Mouse (Mus musculus): Measurements from ENCODE around the gene Bud13. TPM values are rescaled to one million over a fixed set of nuclear protein-coding genes. Genes with fewer than 3 reads are reported as not detected.

Bud13 gene
- total RNA-seq (2015; ENCODE audit: low replicate concordance) (0.63 and 1.9 TPM in 2 replicates), total RNA-seq (2017; ENCODE audit: low replicate concordance) (0.56 and 2.5 TPM in 2 replicates)

DNA sequence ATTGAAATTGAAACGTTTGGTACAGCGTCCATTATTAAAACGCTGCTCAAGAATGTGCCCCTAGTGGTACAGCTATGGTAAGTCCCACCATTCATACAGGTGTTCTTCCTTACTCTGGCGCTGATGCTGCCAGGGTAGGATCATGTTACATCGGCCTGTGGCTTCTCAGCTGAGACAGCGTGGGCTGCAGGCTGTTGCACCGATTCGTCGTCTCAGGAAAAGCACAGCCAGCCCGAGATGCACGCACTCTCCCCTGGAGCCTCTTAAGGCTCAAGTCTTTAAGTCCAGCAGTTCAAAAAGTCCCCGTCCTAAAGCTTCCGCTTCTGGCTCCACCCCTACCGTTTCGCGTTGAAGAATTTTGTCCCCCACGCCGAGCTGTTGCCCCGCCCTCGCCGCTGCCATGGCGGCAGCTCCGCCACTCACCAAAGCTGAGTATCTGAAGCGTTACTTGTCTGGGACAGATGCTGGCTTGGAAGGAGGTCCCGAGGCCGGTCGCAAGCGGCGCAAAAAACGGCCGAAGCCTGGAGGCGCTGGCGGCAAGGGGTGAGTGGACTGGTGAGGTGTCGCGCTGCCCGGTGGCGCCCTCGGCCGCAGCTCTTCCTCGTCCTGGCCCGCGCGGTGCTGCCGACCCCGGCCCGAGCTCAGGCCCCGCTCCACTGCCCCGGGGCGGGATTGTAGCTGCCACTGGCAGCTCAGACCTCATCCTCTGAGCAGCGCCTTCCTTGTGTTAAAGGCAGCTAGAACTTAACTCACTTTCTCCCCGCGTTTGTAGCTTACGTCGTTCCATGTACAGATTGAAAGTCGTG, at the start of gene Bud13:
Gene Bud13 (plus strand): TSS at position 378 of the 806 bp plus-strand sequence.
- ATAC-seq (replicated peaks; ENCODE audit: low FRiP score, poor library complexity, severe bottlenecking): peak; percentile 98

DNA sequence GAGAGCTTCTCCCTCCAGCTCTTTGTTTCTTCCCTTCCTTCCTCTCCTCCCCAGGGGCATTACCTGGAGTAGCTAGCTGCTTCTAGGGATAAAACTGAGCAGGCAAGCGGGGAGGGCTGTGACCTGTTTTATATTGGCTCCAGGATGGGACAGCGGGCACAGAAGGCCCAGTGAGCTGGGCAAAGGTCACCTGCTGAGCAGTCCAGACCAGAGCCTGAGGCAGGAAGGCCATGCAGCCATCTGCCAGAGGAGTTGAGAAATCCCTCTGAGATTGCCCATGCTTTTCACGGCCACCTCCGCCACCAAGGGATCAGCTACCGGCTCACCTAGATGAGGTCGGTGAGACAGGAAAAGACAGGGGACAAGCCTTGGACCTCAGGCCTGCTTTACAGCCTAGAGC, 47.6 kb upstream of the Bud13 start:
- ATAC-seq (replicated peaks; ENCODE audit: low FRiP score, poor library complexity, severe bottlenecking): no peak

DNA sequence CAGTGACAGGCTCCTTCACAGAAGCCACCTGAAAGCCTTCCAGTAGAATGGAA, 47.4 kb upstream of the Bud13 start, which contains the start of gene Apoc3:
Gene Apoc3 (minus strand): TSS at position 41 of the 53 bp plus-strand sequence.
- ATAC-seq (replicated peaks; ENCODE audit: low FRiP score, poor library complexity, severe bottlenecking): no peak

DNA sequence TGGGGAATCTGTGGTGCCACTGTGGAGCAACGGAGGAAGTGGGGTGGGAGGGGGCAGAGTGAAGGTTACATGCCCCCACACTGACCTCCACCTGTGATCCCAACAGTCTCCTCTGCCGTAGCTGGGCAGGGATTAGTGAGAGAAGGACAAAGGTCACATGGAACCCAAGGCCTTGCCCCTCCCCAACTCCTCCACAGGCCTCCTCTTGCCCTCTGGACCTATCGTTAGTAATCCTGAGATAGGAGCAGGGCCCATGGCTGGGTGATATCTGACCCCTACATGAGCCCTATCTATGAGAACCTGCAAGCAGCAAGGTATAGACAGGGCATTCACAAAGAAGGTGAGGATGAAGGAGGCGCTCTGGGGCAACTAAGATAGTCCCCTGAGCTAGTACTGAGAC, 47.2 kb upstream of the Bud13 start:
- no peak for ATAC-seq (replicated peaks; ENCODE audit: low FRiP score, poor library complexity, severe bottlenecking)

DNA sequence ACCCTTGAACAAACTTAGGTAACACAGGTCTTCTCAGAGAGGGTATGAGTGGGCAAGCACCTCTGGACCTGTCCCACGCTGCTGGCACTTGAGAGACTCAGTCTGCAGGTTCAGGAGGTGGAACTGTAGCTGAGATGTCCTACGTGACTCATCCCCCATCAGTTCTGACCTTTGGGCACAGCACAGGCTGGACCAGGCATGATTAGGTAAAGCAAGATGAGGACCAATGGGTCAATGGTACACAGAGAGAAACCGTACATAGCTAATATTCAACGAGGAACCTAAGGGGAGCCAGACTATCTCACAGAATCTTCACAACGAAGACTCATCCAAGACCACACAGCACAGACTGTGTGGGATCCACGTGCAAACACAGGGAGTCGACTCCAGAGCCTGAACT, 44.0 kb upstream of the Bud13 start:
- no peak for ATAC-seq (replicated peaks; ENCODE audit: low FRiP score, poor library complexity, severe bottlenecking)

DNA sequence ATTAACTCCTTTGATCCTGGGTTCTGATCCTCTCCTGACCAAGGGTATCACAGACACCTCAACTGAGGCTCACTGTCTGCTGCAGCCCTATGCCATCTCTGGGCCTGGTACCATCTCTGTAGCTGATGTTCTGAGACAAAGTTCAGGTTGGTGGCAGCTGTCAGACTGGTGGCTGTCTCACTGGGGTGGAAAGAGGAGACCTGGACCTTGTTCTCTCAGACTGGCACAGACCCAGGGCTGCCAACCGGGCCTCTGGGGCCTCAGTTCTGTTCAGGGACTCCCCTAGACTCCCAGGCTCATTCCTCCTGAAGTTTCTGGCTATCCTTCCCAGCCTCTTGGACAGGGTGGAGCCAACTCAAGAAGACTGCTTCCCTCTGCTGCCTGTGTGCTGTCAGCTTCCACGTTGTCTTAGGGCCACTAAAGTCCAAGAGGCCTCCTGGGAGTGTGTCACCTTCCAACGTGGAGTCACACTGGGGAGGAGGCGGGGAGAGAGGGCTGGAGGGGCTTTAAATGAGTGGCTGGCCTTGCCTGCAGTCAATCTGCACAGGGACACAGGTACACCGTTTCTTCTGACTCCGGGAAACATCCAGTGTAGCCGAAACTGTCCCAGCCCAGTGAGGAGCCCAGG, 42.2 kb upstream of the Bud13 start, which contains the start of gene Apoa4:
Gene Apoa4 (plus strand): TSS at position 171 of the 628 bp plus-strand sequence.
- no peak for ATAC-seq (replicated peaks; ENCODE audit: low FRiP score, poor library complexity, severe bottlenecking)

DNA sequence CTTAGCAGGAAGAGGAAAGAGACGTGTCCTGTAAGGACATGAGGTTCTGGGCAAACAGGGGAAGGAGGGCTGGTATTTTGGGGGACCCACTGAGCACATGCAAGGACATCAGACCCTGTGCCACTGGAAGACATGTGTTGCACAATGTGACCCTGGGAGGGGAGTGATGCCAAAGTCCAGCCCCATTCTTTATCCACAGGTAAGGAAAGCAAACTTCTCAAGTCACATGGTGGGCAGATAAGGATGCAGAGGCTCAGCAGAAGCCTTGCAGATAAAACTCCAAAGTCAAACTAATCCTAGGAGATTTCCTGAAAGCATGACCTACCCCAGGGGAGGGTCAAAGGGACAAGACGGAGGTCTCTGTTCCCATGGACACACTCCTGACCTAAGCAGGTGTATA, 41.0 kb upstream of the Bud13 start:
- no peak for ATAC-seq (replicated peaks; ENCODE audit: low FRiP score, poor library complexity, severe bottlenecking)

DNA sequence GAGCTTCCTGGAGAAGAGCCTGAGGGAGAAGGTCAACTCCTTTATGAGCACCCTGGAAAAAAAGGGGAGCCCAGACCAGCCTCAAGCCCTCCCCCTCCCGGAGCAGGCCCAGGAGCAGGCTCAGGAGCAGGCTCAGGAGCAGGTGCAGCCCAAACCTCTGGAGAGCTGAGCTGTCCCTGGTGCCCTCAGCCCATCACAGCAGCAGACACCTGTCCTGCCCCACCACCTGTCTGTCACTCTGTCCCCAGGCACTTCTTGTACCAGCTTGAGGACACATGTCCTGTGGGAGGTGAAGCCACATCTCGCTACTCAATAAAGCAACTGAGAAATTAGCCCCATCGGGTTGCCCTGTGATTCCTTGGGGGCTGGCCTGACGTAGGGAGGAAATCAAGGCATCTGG, 39.7 kb upstream of the Bud13 start:
- no peak for ATAC-seq (replicated peaks; ENCODE audit: low FRiP score, poor library complexity, severe bottlenecking)

DNA sequence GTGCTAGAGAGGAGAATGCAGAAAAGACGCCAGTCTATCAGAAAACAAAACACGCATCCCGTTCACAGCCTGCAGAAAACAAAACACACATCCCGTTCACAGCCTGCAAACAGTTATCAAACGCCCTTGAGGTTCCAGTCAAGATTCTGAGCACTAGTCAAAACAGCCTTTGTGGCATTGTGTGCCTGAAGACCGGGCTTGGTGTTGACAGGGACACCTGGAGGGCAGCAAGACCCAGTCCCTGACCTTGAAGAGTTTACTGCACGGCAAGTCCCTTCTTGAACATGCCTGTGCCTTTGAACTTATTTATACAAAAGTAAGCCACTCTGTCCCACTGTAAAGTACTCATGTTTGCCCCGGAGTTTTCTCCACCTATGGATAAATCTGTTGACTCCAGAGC, 39.2 kb upstream of the Bud13 start:
- no peak for ATAC-seq (replicated peaks; ENCODE audit: low FRiP score, poor library complexity, severe bottlenecking)

DNA sequence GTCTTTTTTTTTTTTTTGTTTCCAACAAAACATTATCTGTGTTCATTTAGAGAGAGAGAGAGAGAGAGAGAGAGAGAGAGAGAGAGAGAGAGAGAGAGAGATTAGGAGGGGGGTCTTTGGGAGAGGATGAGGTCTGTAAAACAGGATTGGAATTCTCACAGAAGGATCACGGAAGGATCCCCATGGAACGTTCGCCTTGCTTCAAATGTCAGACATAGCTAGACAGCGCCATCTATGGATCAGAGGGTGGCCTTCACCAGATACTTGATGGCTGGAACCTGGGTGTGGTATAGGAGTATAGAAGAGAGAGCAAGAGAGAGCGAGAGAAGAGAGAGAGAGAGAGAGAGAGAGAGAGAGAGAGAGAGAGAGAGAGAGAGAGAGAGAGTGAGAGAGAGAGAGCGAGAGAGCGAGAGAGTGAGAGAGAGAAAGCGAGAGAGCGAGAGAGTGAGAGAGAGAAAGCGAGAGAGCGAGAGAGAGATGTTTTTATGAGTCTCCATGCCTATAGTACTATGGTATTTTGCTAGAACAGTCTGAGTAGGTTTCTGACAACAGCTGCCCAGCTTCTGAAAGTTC, 36.0 kb upstream of the Bud13 start:
- no peak for ATAC-seq (replicated peaks; ENCODE audit: low FRiP score, poor library complexity, severe bottlenecking)

DNA sequence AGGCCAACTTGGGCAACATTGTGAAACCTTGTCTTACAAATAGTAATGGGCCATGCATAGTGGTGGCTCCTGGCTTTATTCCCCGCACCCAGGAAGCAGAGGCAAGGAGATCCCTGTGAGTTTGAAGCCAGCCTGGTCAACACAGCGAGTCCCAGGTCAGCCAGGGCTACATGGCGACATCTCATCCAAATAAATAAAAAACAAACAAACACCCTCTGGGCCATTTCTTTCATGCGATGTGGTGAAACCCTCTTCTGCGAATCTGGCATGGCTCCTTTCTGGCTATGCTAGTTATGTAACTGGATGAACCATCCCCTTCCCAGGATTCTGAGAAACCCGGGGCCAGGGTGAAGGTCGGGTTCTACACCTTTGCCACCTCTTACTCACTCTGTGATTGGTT, 26.6 kb upstream of the Bud13 start:
- ATAC-seq (replicated peaks; ENCODE audit: low FRiP score, poor library complexity, severe bottlenecking): no peak

DNA sequence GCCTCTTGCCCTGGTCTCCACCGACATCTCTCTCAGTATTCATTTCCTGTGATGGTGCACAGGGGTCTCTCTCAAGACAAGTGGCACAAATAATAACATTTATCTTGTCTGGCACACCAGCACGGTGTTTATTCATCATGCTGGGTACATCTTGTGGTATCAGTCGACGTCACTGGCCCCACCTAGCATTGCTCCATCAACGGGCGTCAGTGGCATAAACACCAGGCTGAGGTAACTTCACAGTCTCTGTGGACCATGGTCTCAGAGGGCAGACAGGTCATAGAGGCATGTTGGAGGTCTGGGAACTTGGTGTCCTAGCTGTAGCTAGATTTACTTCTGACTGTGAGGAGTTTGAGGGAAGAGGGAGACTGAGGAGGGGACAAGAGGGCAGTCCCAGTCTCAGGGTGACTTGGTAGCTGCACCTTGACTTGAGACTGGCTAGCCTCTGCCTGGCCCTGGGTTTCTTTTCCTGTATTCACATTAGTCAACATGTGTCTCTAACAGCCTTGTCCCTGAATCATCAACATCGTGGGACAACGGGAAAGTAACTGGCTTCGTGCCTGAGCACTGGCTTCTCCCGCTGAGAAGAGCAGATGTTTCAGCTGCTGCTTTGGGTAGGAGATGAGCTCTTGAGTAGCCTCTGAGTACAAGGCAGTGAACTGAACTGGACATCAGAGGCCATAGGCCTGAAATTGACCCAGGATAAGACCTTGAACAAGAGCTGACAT, 26.0 kb upstream of the Bud13 start:
- ATAC-seq (replicated peaks; ENCODE audit: low FRiP score, poor library complexity, severe bottlenecking): no peak

DNA sequence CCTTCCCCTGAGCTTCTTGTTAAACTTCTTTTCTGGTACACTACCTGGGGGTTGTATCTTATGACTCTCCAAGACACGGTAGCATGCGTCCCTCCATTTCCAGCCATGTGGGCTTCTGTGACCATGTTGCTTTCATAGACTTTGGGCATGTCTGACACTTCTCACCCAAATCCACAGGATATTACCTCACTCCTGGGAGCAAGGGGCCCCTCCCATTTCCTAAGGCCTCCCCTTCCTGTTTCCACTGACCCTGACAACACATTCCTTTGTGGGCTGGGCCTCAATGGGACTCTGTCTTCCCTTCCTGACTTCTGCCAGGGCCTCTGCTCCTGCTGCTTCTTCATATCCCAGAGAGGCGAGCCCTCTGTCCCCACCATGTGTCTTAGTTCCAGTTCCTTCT, 25.3 kb upstream of the Bud13 start:
- ATAC-seq (replicated peaks; ENCODE audit: low FRiP score, poor library complexity, severe bottlenecking): no peak

DNA sequence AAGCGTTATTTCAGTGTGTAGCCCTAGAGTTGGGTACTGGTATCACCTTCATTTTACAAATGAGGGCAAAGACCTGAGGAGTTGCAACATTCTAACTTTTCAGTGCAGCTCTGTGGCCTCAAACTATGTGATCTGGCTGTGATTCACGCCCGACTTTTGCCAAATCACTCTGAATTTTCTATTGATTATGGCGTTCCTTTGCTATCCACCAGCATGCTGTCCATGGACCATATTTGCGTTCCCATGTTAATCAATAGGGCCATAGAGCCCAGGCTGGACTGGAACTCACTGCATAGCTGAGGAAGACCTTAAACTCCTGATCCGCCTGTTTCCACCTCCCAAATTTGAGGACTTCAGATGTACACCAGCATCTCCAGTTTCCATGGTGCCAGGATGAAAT, 23.7 kb upstream of the Bud13 start:
- ATAC-seq (replicated peaks; ENCODE audit: low FRiP score, poor library complexity, severe bottlenecking): no peak

DNA sequence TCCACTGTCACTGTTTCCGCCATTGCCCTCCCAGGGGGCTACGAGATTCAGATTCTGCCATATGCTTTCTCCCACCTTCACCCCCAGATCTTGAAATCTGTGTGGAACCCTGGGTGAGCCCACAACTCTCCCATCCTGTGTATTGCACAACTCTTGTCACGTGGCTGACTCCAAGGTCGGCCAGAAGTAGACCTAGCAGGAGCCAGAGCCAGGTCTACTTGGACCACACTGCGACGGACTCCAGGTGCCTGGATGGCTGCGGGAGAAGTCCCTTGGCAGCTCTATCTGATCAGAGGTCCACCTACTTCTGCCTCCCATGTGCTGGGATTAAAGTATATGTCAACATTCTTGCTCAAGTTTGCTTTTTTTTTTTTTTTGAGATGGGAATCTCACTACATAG, 21.7 kb upstream of the Bud13 start:
- no peak for ATAC-seq (replicated peaks; ENCODE audit: low FRiP score, poor library complexity, severe bottlenecking)

DNA sequence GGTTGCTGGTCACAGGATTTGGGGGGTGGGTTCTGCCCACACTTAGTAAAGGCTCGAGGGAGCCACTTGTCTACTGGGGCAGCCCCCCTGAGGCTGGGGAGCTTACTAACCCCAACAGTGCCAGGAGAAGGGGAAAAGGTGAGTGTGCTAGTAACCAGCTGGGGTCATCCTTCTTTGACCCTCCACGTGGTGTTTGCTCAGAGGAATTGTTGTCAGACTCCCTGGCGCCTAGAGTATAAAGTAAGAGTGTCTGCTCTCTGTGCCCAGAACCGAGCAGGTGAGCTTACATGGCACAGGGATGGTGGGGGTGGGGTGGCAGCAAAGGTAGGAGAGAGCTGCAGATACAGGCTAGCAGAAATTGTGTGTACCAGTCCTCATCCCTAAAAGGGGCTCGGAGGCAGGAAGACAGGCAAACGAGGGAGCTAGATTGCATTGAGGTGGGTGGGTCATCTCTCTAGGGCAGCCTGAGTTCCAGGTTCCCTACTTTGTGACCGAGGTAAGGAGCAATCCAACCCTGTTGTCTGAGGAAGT, 14.4 kb upstream of the Bud13 start, which contains the start of gene Apoa5:
Gene Apoa5 (plus strand): TSS at position 291 of the 531 bp plus-strand sequence.
- ATAC-seq (replicated peaks; ENCODE audit: low FRiP score, poor library complexity, severe bottlenecking): no peak

DNA sequence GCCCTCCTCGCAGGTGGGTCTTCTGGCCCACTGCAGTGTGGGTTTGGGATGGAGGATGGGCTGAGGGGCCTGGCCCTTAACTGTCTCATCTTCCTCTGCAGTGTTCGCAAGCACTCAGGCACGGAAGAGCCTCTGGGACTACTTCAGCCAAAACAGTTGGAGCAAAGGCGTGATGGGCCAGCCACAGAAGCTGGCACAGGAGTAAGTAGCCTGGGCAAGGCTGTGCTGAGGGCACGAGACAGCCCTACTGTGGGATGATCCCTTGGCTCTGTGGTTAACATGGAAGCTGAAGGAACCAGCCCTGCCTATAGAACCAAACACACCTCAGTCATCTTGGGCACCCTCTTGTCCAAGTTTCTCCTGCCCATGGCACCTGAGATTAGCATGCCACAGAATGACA, 13.7 kb upstream of the Bud13 start:
- ATAC-seq (replicated peaks; ENCODE audit: low FRiP score, poor library complexity, severe bottlenecking): no peak

DNA sequence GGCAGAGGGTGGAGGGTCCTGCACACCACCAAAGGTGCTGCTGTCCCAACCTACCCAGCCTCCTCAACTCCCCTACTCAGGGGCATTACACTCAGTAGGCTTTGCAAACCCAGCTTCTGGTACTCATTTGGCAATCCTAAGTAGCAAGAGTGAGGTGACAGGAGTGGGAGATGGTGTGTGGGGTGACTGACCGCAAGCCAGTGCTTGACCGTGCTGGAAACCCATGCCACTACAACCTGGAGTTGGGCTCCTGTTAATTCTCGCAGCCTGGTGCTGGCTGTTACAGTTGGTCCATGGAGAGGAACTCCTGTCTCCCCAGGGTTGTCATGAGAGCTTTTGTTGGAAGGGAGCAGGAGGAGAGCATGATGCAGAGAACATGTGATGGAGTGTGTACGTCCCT, 12.0 kb upstream of the Bud13 start:
- no peak for ATAC-seq (replicated peaks; ENCODE audit: low FRiP score, poor library complexity, severe bottlenecking)

DNA sequence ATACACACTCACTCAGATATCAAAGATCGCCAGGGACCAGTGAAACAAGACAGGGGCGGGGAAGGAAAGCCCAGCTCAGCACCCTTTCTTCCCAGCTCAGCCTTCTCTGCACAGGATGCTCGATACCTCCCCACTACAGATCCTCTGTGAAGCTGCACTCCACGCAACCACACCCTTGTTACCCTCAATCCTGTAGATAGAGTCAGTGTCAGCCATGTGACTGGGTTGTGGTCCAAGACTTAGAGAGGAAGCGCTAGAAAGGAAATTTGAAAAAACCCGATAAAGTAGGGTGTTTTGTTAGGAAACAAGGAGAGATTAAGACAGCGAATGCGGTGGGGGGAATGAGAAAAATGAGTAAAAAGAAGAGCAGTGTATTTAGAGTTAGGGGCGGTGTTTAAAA, 10.7 kb upstream of the Bud13 start:
- 0 out of 2 replicates have a peak, but pooled peaks have one; percentile 20 for ATAC-seq (replicated peaks; ENCODE audit: low FRiP score, poor library complexity, severe bottlenecking)

DNA sequence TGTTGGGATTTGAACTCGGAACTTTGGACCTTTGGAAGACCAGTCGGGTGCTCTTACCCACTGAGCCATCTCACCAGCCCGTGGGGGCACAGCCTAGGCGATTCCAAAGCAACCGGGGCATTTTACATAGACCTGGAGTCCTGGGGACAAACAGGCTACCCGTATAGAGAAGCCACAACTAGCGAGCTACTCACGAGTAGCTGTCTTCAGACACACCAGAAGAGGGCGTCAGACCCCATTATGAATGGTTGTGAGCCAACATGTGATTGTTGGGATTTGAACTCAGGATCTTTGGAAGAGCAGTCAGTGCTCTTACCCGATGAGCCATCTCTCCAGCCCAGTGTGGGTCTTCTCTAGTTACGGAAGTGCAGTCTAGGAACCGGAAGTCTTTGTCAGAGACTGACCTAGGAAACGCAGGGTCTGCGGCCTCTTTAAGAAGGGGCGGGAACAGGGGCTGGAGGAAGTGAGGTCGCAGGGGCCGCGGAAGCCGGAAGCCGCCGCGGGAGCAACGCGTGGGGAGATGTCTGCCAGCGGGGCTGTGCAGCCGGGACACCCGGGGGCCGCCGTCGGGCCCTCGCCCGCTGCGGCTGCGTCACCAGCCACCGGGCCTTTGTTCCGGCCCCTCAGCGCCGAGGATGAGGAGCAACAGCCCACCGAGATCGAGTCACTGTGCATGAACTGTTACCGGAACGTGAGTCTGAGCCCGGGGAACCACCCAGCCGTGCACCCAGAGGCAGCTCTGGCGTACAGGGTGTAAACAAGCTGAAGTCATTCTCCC, 9.9 kb upstream of the Bud13 start, which contains the start of gene Zpr1:
Gene Zpr1 (plus strand): TSS at position 388 of the 778 bp plus-strand sequence.
- peak; percentile 83 for ATAC-seq (replicated peaks; ENCODE audit: low FRiP score, poor library complexity, severe bottlenecking)
